Mouse (Mus musculus): ENCODE measurements around the gene Decr2.

GRCm38 (mm10) chr17:26070136-26070535 is 20.0 kb downstream of the Decr2 start:
- TF ChIP-seq ZNF384 (IDR thresholded peaks at IDR 0.05; ENCODE audit: low read depth, low read length): no peak
- no peak for TF ChIP-seq HCFC1 (IDR thresholded peaks at IDR 0.05; ENCODE audit: borderline replicate concordance, insufficient read depth, low read length)
- TF ChIP-seq CHD2 (IDR thresholded peaks at IDR 0.05; ENCODE audit: low read depth, low read length): no peak
- no peak for TF ChIP-seq ZC3H11A (IDR thresholded peaks at IDR 0.05; ENCODE audit: borderline replicate concordance, low read depth, low read length)

Data from ES-E14 (cell line).